Mouse (Mus musculus) hindbrain, postnatal 0 days (tissue): ENCODE measurements at regions not wholly inside any gene's neighbourhood (a gene's known extent, or its start where the extent isn't known, plus 50 kb on each side); places are given as distances from the start of the nearest gene placed in this dataset.
"Not testable (repeated sequence)": the region's sequence is repeated elsewhere in the genome, so short reads cannot be mapped to it uniquely, and the experiment has no call there.

Source experiments
- ATAC-seq: fragments of 200-750 bp; cut with Nextera tagmentation; 2 replicates; pipeline ENCODE4 v1.8.0; 2017; ENCODE audit warnings: mild to moderate bottlenecking, moderate TSS enrichment, moderate library complexity
- DNase-seq: peaks from one replicate; pipeline ENCODE4 v3.0.0-alpha.2; 2015; ENCODE audit warnings: low spot score
- H3K27ac ChIP-seq: fragments of 300-500 bp; sonication (generic); 2 replicates; pipeline ENCODE4 v1.5.1; 2014; ENCODE audit warnings: mild to moderate bottlenecking
- H3K27me3 ChIP-seq: fragments of 300-500 bp; sonication (generic); 2 replicates; pipeline ENCODE4 v1.6.1; 2014; ENCODE audit warnings: low read length, mixed read lengths; ENCODE audit not compliant: insufficient read depth
- H3K36me3 ChIP-seq: fragments of 300-500 bp; sonication (generic); 2 replicates; pipeline ENCODE4 v1.6.1; 2014; ENCODE audit warnings: low read length, mixed read lengths; ENCODE audit not compliant: insufficient read depth
- H3K4me1 ChIP-seq: fragments of 300-500 bp; sonication (generic); 2 replicates; pipeline ENCODE4 v1.6.1; 2014; ENCODE audit warnings: antibody characterized with exemption, low read length, mixed read lengths; ENCODE audit not compliant: insufficient read depth
- H3K4me2 ChIP-seq: fragments of 300-500 bp; sonication (generic); 2 replicates; pipeline ENCODE4 v1.6.1; 2014; ENCODE audit warnings: low read depth, mild to moderate bottlenecking, low read length, moderate library complexity, mixed read lengths
- H3K4me3 ChIP-seq: fragments of 300-500 bp; sonication (generic); 2 replicates; pipeline ENCODE4 v1.5.1; 2014; ENCODE audit warnings: low read length
- H3K9ac ChIP-seq: fragments of 300-500 bp; sonication (generic); replicated peaks from 2 replicates; pipeline ENCODE4 v1.6.1; 2014; ENCODE audit warnings: mild to moderate bottlenecking, low read length, moderate library complexity, mixed read lengths
- H3K9me3 ChIP-seq: fragments of 300-500 bp; sonication (generic); 2 replicates; pipeline ENCODE4 v1.6.1; 2016; ENCODE audit warnings: low read length, mixed read lengths
- CTCF ChIP-seq: IDR thresholded peaks from 2 replicates; pipeline ENCODE4 v1.5.1; 2016; ENCODE audit warnings: antibody characterized with exemption, control low read depth, low read depth
- WGBS: fragments of 180-500 bp; shearing (Covaris S2); extraction: QIAGEN DNeasy Blood & Tissue Kit; methylation state at CpG from one replicate; pipeline ENCODE4 v1.1.7; 2014; 5-methylcytosine and 5-hydroxymethylcytosine counted together

DNA sequence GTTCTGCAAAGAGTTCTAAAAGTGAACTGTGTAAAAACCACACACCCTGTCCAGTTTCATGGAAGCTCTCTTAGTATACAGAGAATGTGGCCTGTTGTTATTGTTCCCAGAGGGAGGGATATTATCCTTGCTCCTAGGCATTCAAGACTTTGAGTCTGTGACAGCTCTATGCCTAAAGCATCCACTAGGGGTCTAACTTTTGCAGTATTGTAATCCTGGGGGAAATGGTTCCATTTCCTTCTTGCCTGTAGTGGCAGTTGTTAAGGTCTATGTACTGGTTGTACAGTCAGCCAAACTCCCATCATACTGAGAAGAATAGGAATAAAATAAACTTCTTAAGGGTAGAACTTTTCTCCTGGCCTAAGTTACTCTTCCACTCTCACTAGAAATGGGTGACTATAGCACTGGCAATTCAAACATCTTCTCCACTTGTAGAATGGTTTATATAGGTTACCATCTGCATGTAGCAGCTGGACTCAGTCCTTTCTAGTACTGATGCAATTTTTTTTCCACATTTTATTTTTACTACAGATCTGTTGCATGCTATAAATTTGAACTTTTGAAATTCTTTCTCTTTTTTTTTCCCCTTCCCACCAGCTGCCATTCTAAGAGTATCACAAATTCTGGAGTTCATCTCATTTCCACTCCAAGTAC lies 51.4 kb upstream of the Dpt start:
- Histone ChIP-seq H3K9ac (no peak overlapping the region), H3K9me3 (no peaks in the 10 kb centered on the region), H3K4me3 (no peak overlapping the region), H3K27me3 (no peaks in the 10 kb centered on the region), H3K27ac (no peak overlapping the region), H3K4me2 (no peak overlapping the region), H3K36me3 (no peaks in the 10 kb centered on the region), H3K4me1 (no peaks in the 10 kb centered on the region)
- peak; percentile 65 for TF ChIP-seq CTCF
- peak; percentile 64 for DNase-seq
- no peak for ATAC-seq

DNA sequence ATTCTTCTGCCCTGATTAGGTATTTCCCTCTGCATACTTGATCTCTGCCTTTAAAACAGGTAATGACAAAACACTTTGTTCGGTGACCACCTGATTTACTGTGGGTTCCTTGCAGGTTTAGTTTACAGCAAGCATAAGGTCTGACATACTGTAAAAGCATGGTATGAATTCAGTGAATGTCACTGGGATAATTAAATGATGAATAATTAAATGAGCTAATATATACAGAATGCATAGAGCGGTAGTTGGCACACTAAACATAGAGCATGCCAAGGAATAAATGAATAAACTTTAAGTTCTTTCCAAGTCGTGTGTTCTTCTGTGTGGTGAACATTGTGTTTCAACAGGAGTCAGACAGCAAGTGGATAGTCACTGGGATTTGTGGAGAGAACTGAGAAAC lies 51.9 kb upstream of the Dpt start:
- H3K27ac ChIP-seq = no peak overlapping the region
- DNase-seq (no peak), ATAC-seq (no peak)
- H3K4me1 ChIP-seq = no peaks in the 10 kb centered on the region
- TF ChIP-seq CTCF = no peak
- H3K4me2 ChIP-seq = no peak overlapping the region
- H3K9me3 ChIP-seq = no peaks in the 10 kb centered on the region
- no peaks in the 10 kb centered on the region for H3K27me3 ChIP-seq
- 68% methylated on average over 3 of the region's 3 CpGs for WGBS
- H3K9ac ChIP-seq = no peak overlapping the region
- no peaks in the 10 kb centered on the region for H3K36me3 ChIP-seq
- no peak overlapping the region for H3K4me3 ChIP-seq

GRCm38 (mm10) chr1:164742897-164743296 lies 53.5 kb upstream of the Dpt start:
- H3K27ac ChIP-seq, H3K4me2 ChIP-seq, H3K9me3 ChIP-seq, H3K9ac ChIP-seq, H3K36me3 ChIP-seq, H3K4me1 ChIP-seq, ATAC-seq, H3K4me3 ChIP-seq, DNase-seq, H3K27me3 ChIP-seq: not testable (repeated sequence)
- WGBS = 97% methylated on average over 8 of the region's 9 CpGs

- no peak overlapping the region for H3K27ac ChIP-seq
- H3K4me3 ChIP-seq = no peak overlapping the region
- H3K36me3 ChIP-seq = no peaks in the 10 kb centered on the region
- H3K4me1 ChIP-seq = no peaks in the 10 kb centered on the region
- no peak overlapping the region for H3K4me2 ChIP-seq
- TF ChIP-seq CTCF = no peak
- DNase-seq (no peak), ATAC-seq (no peak)
- no peak overlapping the region for H3K9ac ChIP-seq
- WGBS = 75% methylated on average over 1 of the region's 1 CpGs
- no peaks in the 10 kb centered on the region for H3K27me3 ChIP-seq
- no peaks in the 10 kb centered on the region for H3K9me3 ChIP-seq
Measured at GRCm38 (mm10) chr1:164735646-164736045, 60.8 kb upstream of the Dpt start.

DNA sequence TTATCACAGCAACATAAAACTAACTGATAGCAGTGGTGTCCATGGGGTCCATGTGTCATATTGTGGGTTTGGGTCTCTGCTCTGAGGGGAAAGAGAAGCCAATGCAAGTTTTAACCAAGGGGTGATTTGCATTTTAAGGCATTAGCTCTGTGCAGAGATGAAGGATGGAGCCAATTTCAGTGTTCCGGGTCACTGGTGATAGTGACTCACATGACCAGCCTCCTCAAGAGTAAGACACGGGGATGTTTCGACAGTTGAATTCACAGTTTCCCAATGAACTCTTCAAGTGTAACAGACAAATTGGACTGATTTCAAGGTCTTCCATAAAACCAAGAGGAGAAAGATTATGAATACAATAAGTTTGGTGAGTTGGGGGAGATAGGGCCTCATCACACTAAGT lies 62.7 kb upstream of the Dpt start:
- Histone ChIP-seq H3K36me3 (no peaks in the 10 kb centered on the region), H3K4me3 (no peak overlapping the region), H3K27ac (no peak overlapping the region), H3K4me2 (no peak overlapping the region), H3K27me3 (no peaks in the 10 kb centered on the region), H3K9ac (no peak overlapping the region), H3K4me1 (no peaks in the 10 kb centered on the region), H3K9me3 (no peaks in the 10 kb centered on the region)
- TF ChIP-seq CTCF = no peak
- WGBS = 73% methylated on average over 3 of the region's 3 CpGs
- DNase-seq = no peak
- ATAC-seq = no peak

- ATAC-seq = no peak
Measured at GRCm38 (mm10) chr1:164722054-164722453, 74.4 kb upstream of the Dpt start.

GRCm38 (mm10) chr1:164714905-164715304 lies 81.5 kb upstream of the Dpt start:
- WGBS = 61% methylated on average over 2 of the region's 2 CpGs
- Histone ChIP-seq H3K9ac (no peak overlapping the region), H3K36me3 (no peaks in the 10 kb centered on the region), H3K4me2 (no peak overlapping the region), H3K4me1 (no peaks in the 10 kb centered on the region), H3K9me3 (no peaks in the 10 kb centered on the region), H3K4me3 (no peak overlapping the region), H3K27me3 (no peaks in the 10 kb centered on the region), H3K27ac (no peak overlapping the region)
- DNase-seq = no peak
- no peak for TF ChIP-seq CTCF
- ATAC-seq = no peak

More at GRCm38 (mm10) chr1:164722054-164722453, 74.4 kb upstream of the Dpt start:
- Histone ChIP-seq H3K27me3 (no peaks in the 10 kb centered on the region), H3K4me2 (no peak overlapping the region), H3K36me3 (no peaks in the 10 kb centered on the region), H3K4me1 (no peaks in the 10 kb centered on the region), H3K27ac (no peak overlapping the region), H3K9me3 (no peaks in the 10 kb centered on the region), H3K4me3 (no peak overlapping the region), H3K9ac (no peak overlapping the region)
- no peak for TF ChIP-seq CTCF
- 4% methylated on average over 1 of the region's 1 CpGs for WGBS
- peak; percentile 8 for DNase-seq
